Mouse (Mus musculus): ENCODE measurements around the gene Taar8c. TPM values are rescaled to one million over a fixed set of nuclear protein-coding genes. Genes with fewer than 3 reads are reported as not detected.
"Not testable (repeated sequence)": the region's sequence is repeated elsewhere in the genome, so short reads cannot be mapped to it uniquely, and the experiment has no call there.

Gene Taar8c
- polyA plus RNA-seq, 1 experiment from 2014 or later, result not detected

DNA sequence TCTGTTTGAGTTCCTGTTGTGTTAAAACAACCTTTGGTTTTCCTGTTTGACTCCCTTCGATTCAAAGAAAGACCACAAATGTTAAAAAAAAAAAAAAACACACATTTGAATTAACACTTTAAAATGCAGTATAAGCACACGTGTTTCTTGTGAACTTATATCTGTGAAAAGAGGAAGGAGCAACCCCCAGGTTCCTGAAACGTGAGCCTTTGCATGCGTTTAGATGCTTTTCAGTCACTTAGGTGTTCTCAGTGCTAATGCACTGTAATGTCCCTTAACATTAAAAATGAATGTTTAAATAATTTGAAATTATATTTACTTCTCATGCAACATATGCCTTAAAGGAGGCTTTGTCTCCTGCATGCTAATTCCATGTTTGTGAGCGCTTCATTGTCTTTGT, 6.0 kb upstream of the Taar8c start:
- Histone ChIP-seq H3K9ac (ENCODE audit: low read depth, low read length) (no peak overlapping the region), H3K36me3 (ENCODE audit: control insufficient read depth, insufficient read depth) (no peaks in the 10 kb centered on the region), H3K9me3 (ENCODE audit: control insufficient read depth) (no peaks in the 10 kb centered on the region), H3K27ac (ENCODE audit: low read depth, low read length) (no peak overlapping the region), H3K27me3 (replicated peaks; ENCODE audit: control insufficient read depth, insufficient read depth, low read length) (no peaks in the 10 kb centered on the region), H3K4me2 (replicated peaks; ENCODE audit: low read depth) (no peak overlapping the region), H3K4me1 (replicated peaks; ENCODE audit: control insufficient read depth, insufficient read depth, low read length) (0 out of 2 replicates have a peak, but pooled peaks cover 3% of the 10 kb centered on the region), H3K4me3 (ENCODE audit: low read depth, low read length) (no peak overlapping the region)
- WGBS, result 36% methylated on average over 5 of the region's 5 CpGs
- ATAC-seq, result no peak
- no peak for TF ChIP-seq CTCF (IDR thresholded peaks at IDR 0.05; ENCODE audit: low read depth)

DNA sequence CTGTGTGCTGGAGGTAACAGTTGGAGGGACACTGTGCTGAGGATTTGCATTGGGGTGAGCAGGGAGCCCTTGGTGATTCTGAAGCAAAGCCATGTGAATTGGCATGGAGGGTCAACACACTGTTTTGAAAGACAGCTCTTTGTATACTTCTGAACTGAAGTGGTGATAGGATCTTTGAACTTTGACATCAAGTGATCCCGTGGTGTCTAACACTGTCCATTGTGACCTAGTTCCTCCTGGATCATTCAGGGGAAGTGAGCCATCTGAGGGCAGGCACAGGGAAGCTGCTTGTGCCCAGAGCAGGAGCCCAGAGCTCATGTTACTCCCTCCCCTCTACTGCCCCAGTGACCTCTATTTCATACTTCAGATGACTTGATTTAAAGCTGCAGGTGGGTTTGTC, 1.6 kb upstream of the Taar8c start:
- not testable (repeated sequence) for H3K36me3 ChIP-seq (ENCODE audit: control insufficient read depth, insufficient read depth); H3K4me1 ChIP-seq (replicated peaks; ENCODE audit: control insufficient read depth, insufficient read depth, low read length); H3K9ac ChIP-seq (ENCODE audit: low read depth, low read length); H3K4me3 ChIP-seq (ENCODE audit: low read depth, low read length); H3K27ac ChIP-seq (ENCODE audit: low read depth, low read length); H3K27me3 ChIP-seq (replicated peaks; ENCODE audit: control insufficient read depth, insufficient read depth, low read length); ATAC-seq; H3K4me2 ChIP-seq (replicated peaks; ENCODE audit: low read depth); H3K9me3 ChIP-seq (ENCODE audit: control insufficient read depth)
- 4% methylated on average over 1 of the region's 1 CpGs for WGBS

DNA sequence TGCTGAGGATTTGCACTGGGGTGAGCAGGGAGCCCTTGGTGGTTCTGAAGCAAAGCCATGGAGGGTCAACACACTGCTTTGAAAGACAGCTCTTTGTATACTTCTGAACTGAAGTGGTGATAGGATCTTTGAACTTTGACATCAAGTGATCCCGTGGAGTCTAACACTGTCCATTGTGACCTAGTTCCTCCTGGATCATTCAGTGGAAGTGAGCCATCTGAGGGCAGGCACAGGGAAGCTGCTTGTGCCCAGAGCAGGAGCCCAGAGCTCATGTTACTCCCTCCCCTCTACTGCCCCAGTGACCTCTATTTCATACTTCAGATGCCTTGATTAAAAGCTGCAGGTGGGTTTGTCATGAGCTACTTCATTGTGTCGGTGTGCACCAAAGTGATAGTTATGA, 4.7 kb downstream of the Taar8c start:
- not testable (repeated sequence) for H3K9me3 ChIP-seq (ENCODE audit: control insufficient read depth); H3K9ac ChIP-seq (ENCODE audit: low read depth, low read length); H3K27me3 ChIP-seq (replicated peaks; ENCODE audit: control insufficient read depth, insufficient read depth, low read length); H3K4me2 ChIP-seq (replicated peaks; ENCODE audit: low read depth); H3K27ac ChIP-seq (ENCODE audit: low read depth, low read length); H3K4me3 ChIP-seq (ENCODE audit: low read depth, low read length); H3K36me3 ChIP-seq (ENCODE audit: control insufficient read depth, insufficient read depth); H3K4me1 ChIP-seq (replicated peaks; ENCODE audit: control insufficient read depth, insufficient read depth, low read length)
- peak; percentile 36; the same call in 1 of the 2 replicates for ATAC-seq
- WGBS, result 40% methylated on average over 2 of the region's 2 CpGs

DNA sequence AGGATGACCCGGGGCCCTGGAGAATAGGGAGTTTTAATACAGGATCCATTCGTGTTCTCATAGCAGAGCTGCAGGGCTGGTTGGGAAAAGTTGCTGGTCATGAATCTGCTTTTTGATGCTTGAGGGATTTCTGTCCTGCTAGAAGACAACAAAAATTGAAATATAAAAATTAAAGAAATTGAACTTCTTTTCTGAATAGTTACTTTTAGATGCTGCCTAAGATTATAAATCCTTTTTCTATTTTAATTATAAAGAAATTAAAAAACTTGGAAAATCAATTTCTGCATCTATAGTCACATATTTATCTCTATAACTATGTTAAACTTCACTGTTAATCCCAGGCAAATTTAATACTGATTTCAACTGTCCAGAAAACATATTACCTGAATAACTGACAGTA, 9.5 kb downstream of the Taar8c start, which contains the start of gene Taar8b:
Gene Taar8b, minus strand, starts transcription at position 101 of the 400 bp plus-strand sequence.
- H3K27ac ChIP-seq (ENCODE audit: low read depth, low read length), result no peak within 1 kb of the TSS
- H3K4me3 ChIP-seq (ENCODE audit: low read depth, low read length), result no peak within 1 kb of the TSS
- H3K36me3 ChIP-seq (ENCODE audit: control insufficient read depth, insufficient read depth), result no peaks in the 10 kb centered on the region
- H3K9me3 ChIP-seq (ENCODE audit: control insufficient read depth), result no peaks in the 10 kb centered on the region
- H3K9ac ChIP-seq (ENCODE audit: low read depth, low read length), result no peak within 1 kb of the TSS
- no peak within 1 kb of the TSS for H3K4me2 ChIP-seq (replicated peaks; ENCODE audit: low read depth)
- no peaks in the 10 kb centered on the region for H3K27me3 ChIP-seq (replicated peaks; ENCODE audit: control insufficient read depth, insufficient read depth, low read length)
- WGBS, result 65% methylated on average over 2 of the region's 2 CpGs
- TF ChIP-seq CTCF (IDR thresholded peaks at IDR 0.05; ENCODE audit: low read depth), result no peak
- no peaks in the 10 kb centered on the region for H3K4me1 ChIP-seq (replicated peaks; ENCODE audit: control insufficient read depth, insufficient read depth, low read length)
- no peak for ATAC-seq

DNA sequence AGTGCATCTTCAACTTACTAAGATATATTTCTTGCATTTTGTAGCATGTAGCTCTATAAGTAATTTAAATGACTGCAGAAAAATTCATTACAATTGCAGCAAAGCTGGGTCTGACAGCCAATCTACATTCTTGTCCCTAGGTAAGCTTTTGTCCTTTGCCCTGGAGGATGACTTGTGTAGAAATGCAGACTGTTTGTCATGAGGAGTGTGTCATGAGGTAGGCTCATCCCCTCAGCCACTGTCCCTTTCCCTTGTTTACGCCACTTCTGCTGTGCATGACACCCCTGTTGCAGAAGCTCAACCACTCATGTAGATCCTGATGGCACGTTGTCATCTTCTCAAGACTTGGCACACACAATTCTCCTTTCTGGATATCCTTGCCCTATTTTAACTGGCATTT, 14.5 kb downstream of the Taar8c start:
- no peak for ATAC-seq
- TF ChIP-seq CTCF (IDR thresholded peaks at IDR 0.05; ENCODE audit: low read depth), result no peak
- Histone ChIP-seq H3K4me1 (replicated peaks; ENCODE audit: control insufficient read depth, insufficient read depth, low read length) (no peaks in the 10 kb centered on the region), H3K36me3 (ENCODE audit: control insufficient read depth, insufficient read depth) (no peaks in the 10 kb centered on the region), H3K4me3 (ENCODE audit: low read depth, low read length) (no peak overlapping the region), H3K27me3 (replicated peaks; ENCODE audit: control insufficient read depth, insufficient read depth, low read length) (no peaks in the 10 kb centered on the region), H3K9me3 (ENCODE audit: control insufficient read depth) (no peaks in the 10 kb centered on the region), H3K27ac (ENCODE audit: low read depth, low read length) (no peak overlapping the region), H3K9ac (ENCODE audit: low read depth, low read length) (no peak overlapping the region), H3K4me2 (replicated peaks; ENCODE audit: low read depth) (no peak overlapping the region)
- 71% methylated on average over 2 of the region's 2 CpGs for WGBS

DNA sequence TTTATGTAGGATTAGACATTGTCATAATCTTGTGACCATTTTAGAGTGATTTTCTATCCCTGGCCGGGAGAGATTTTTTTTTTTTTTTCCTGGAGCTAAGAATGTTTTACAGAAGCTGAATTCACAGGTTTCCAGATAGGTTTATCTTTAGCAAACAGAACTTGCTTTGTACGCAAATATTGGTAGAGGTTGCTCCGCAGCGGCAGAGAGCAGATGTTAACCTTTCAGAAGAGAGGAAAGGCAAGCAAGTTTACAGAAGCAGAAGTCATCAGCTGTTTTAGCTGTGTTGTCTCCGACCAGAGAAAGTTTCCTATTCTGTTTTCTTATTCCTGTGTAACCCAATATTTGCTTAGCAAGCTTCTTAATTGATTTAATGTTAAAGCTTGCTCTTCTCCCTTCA, 15.2 kb downstream of the Taar8c start:
- no peaks in the 10 kb centered on the region for H3K4me1 ChIP-seq (replicated peaks; ENCODE audit: control insufficient read depth, insufficient read depth, low read length)
- no peaks in the 10 kb centered on the region for H3K27me3 ChIP-seq (replicated peaks; ENCODE audit: control insufficient read depth, insufficient read depth, low read length)
- H3K27ac ChIP-seq (ENCODE audit: low read depth, low read length), result no peak overlapping the region; the same call in 1 of the 2 replicates
- H3K9me3 ChIP-seq (ENCODE audit: control insufficient read depth), result no peaks in the 10 kb centered on the region
- no peak overlapping the region for H3K9ac ChIP-seq (ENCODE audit: low read depth, low read length)
- H3K4me3 ChIP-seq (ENCODE audit: low read depth, low read length), result no peak overlapping the region
- no peak for TF ChIP-seq CTCF (IDR thresholded peaks at IDR 0.05; ENCODE audit: low read depth)
- 17% methylated on average over 5 of the region's 5 CpGs for WGBS
- H3K4me2 ChIP-seq (replicated peaks; ENCODE audit: low read depth), result no peak overlapping the region
- H3K36me3 ChIP-seq (ENCODE audit: control insufficient read depth, insufficient read depth), result no peaks in the 10 kb centered on the region
- no peak for ATAC-seq

DNA sequence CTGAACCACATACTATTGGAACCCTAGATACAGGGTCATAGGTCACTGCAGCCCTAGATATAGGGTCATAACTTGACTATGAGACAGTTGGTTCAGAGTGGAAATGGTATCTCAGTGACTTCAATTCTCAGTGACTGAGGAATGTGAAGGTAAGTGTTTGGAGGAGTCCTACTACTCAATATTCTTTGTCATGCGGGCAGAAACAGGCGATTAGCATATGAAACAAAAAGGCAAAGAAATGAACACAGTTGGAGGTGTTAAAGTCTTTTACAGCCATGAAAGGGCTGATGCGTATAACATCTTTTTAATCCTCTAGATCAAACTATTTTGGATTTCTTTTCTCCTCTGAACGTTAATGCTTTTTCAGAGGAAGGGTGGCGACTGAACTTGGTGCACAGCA, 15.8 kb downstream of the Taar8c start:
- H3K27ac ChIP-seq (ENCODE audit: low read depth, low read length), result no peak overlapping the region
- 66% methylated on average over 5 of the region's 5 CpGs for WGBS
- no peak for ATAC-seq

More for the DNA sequence above, 15.8 kb downstream of the Taar8c start:
- no peak overlapping the region for H3K4me2 ChIP-seq (replicated peaks; ENCODE audit: low read depth)
- TF ChIP-seq CTCF (IDR thresholded peaks at IDR 0.05; ENCODE audit: low read depth), result no peak
- no peaks in the 10 kb centered on the region for H3K4me1 ChIP-seq (replicated peaks; ENCODE audit: control insufficient read depth, insufficient read depth, low read length)
- H3K9ac ChIP-seq (ENCODE audit: low read depth, low read length), result no peak overlapping the region
- no peak overlapping the region for H3K4me3 ChIP-seq (ENCODE audit: low read depth, low read length)
- no peaks in the 10 kb centered on the region for H3K27me3 ChIP-seq (replicated peaks; ENCODE audit: control insufficient read depth, insufficient read depth, low read length)
- no peaks in the 10 kb centered on the region for H3K36me3 ChIP-seq (ENCODE audit: control insufficient read depth, insufficient read depth)
- H3K9me3 ChIP-seq (ENCODE audit: control insufficient read depth), result no peaks in the 10 kb centered on the region
